Mouse (Mus musculus): ENCODE measurements at regions not wholly inside any gene's neighbourhood (a gene's known extent, or its start where the extent isn't known, plus 50 kb on each side); places are given as distances from the start of the nearest gene placed in this dataset.

DNA sequence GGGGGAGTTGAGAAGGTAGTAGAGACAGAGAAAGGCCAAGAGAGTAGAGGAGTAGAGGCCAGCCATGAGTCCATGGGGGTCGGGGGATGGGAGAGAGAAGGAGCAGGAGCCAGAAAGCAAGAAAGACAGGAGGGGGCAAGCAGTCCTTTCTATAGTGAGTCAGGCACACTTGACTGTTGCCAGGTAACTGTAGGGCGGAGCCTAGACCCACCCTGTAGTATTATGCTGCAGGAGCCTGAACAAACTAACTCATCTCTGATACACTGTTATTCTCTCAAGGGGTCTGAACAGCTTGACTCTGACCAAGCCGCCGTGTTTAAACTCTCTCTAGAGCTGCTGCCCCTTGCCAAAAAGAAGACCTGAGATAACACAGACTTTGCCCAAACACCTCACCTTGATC is 130.6 kb downstream of the Cand1 start:
- Histone ChIP-seq H3K27me3 (replicated peaks; ENCODE audit: control insufficient read depth, insufficient read depth, low read length) (no peaks in the 10 kb centered on the region), H3K27ac (ENCODE audit: low read depth, low read length) (no peak overlapping the region), H3K4me1 (replicated peaks; ENCODE audit: control insufficient read depth, insufficient read depth, low read length) (peaks cover 10% of the 10 kb centered on the region), H3K36me3 (ENCODE audit: control insufficient read depth, insufficient read depth, low read length) (no peaks in the 10 kb centered on the region), H3K4me3 (ENCODE audit: low read depth, low read length) (no peak overlapping the region), H3K9me3 (ENCODE audit: control insufficient read depth, low read length) (no peaks in the 10 kb centered on the region), H3K9ac (ENCODE audit: low read depth, low read length) (no peak overlapping the region), H3K4me2 (no peak overlapping the region)
- DNase-seq (ENCODE audit: low spot score) (no peak), ATAC-seq (replicated peaks; ENCODE audit: low FRiP score) (no peak)
- WGBS, result 85% methylated on average over 4 of the region's 4 CpGs

- ATAC-seq (replicated peaks; ENCODE audit: low FRiP score) (no peak), DNase-seq (ENCODE audit: low spot score) (no peak)
- Histone ChIP-seq H3K9ac (ENCODE audit: low read depth, low read length) (no peak overlapping the region), H3K4me3 (ENCODE audit: low read depth, low read length) (no peak overlapping the region), H3K27me3 (replicated peaks; ENCODE audit: control insufficient read depth, insufficient read depth, low read length) (no peaks in the 10 kb centered on the region), H3K9me3 (ENCODE audit: control insufficient read depth, low read length) (no peaks in the 10 kb centered on the region), H3K4me1 (replicated peaks; ENCODE audit: control insufficient read depth, insufficient read depth, low read length) (peaks cover 10% of the 10 kb centered on the region), H3K36me3 (ENCODE audit: control insufficient read depth, insufficient read depth, low read length) (no peaks in the 10 kb centered on the region), H3K4me2 (no peak overlapping the region), H3K27ac (ENCODE audit: low read depth, low read length) (no peak overlapping the region)
- 68% methylated on average over 6 of the region's 6 CpGs for WGBS
These were observed 132.1 kb downstream of the Cand1 start for GRCm38 (mm10) chr10:119107728-119108127.

DNA sequence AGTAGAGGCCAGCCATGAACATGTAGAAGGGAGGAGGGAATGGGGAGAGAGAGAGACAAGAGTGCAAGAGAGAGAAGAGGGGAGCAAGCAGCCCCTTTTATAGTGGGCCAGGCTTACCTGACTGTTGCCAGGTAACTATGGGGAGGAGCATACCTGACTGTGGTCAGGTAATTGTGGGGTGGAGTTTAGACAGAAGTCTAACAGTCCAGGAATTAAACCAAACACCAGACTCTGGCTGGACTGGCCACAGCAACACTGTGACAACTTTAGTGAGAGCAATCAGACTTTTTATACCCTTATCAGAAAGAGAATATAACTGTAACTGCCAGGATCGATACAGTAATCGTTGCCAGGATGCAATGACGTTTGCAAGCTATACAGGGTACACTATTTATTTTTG is 133.8 kb downstream of the Cand1 start:
- Histone ChIP-seq H3K27me3 (replicated peaks; ENCODE audit: control insufficient read depth, insufficient read depth, low read length) (no peaks in the 10 kb centered on the region), H3K27ac (ENCODE audit: low read depth, low read length) (no peak overlapping the region), H3K4me2 (no peak overlapping the region), H3K9me3 (ENCODE audit: control insufficient read depth, low read length) (no peaks in the 10 kb centered on the region), H3K9ac (ENCODE audit: low read depth, low read length) (no peak overlapping the region), H3K4me3 (ENCODE audit: low read depth, low read length) (no peak overlapping the region), H3K4me1 (replicated peaks; ENCODE audit: control insufficient read depth, insufficient read depth, low read length) (peaks cover 9% of the 10 kb centered on the region), H3K36me3 (ENCODE audit: control insufficient read depth, insufficient read depth, low read length) (no peaks in the 10 kb centered on the region)
- WGBS, result 85% methylated on average over 3 of the region's 3 CpGs
- ATAC-seq (replicated peaks; ENCODE audit: low FRiP score) (no peak), DNase-seq (ENCODE audit: low spot score) (no peak)

DNA sequence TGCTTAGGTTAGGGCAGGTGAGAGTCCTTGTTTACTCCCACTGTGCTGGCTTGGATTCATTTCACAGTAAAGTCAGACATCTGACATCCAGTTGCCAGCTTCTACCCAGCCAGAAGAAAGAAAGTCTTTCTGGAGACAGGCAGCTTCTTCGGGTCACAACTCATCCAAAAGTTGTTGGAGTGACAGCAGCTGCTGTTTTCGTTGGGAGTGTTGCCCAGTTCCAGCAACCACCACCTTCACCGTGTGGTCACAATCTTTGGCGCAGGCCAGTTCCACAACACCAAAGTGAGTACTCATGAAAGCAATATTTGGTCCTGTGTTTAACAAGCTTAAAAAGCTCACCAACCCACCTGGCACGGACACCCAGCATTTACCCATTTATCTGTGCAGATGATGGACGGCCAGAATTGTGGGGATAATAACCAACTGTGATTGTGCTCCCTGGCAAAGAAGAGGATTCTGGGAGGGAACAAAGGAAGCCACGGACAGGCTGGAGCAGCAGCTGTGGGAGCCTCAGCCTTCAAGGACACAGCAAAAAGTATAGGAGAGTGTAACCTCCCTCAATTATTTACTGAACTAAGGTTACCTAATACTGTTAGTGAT is 134.5 kb downstream of the Cand1 start:
- H3K4me3 ChIP-seq (ENCODE audit: low read depth, low read length), result no peak overlapping the region
- H3K4me2 ChIP-seq, result no peak overlapping the region
- H3K4me1 ChIP-seq (replicated peaks; ENCODE audit: control insufficient read depth, insufficient read depth, low read length), result peaks cover 3% of the 10 kb centered on the region; the same call in 1 of the 2 replicates
- ATAC-seq (replicated peaks; ENCODE audit: low FRiP score) (no peak), DNase-seq (ENCODE audit: low spot score) (no peak)
- 82% methylated on average over 7 of the region's 7 CpGs for WGBS
- H3K27me3 ChIP-seq (replicated peaks; ENCODE audit: control insufficient read depth, insufficient read depth, low read length), result no peaks in the 10 kb centered on the region
- H3K9me3 ChIP-seq (ENCODE audit: control insufficient read depth, low read length), result no peaks in the 10 kb centered on the region
- no peak overlapping the region for H3K9ac ChIP-seq (ENCODE audit: low read depth, low read length)
- H3K27ac ChIP-seq (ENCODE audit: low read depth, low read length), result no peak overlapping the region
- H3K36me3 ChIP-seq (ENCODE audit: control insufficient read depth, insufficient read depth, low read length), result no peaks in the 10 kb centered on the region

GRCm38 (mm10) chr10:119100511-119100910 is 139.3 kb downstream of the Cand1 start:
- no peak overlapping the region for H3K9ac ChIP-seq (ENCODE audit: low read depth, low read length)
- no peaks in the 10 kb centered on the region for H3K9me3 ChIP-seq (ENCODE audit: control insufficient read depth, low read length)
- DNase-seq (ENCODE audit: low spot score) (no peak), ATAC-seq (replicated peaks; ENCODE audit: low FRiP score) (peak; percentile 54; the same call in 1 of the 2 replicates)
- no peak overlapping the region for H3K27ac ChIP-seq (ENCODE audit: low read depth, low read length)
- H3K4me3 ChIP-seq (ENCODE audit: low read depth, low read length), result no peak overlapping the region
- WGBS, result 32% methylated on average over 7 of the region's 7 CpGs
- no peak overlapping the region for H3K4me2 ChIP-seq
- no peaks in the 10 kb centered on the region for H3K27me3 ChIP-seq (replicated peaks; ENCODE audit: control insufficient read depth, insufficient read depth, low read length)
- H3K4me1 ChIP-seq (replicated peaks; ENCODE audit: control insufficient read depth, insufficient read depth, low read length), result no peaks in the 10 kb centered on the region
- H3K36me3 ChIP-seq (ENCODE audit: control insufficient read depth, insufficient read depth, low read length), result no peaks in the 10 kb centered on the region

GRCm38 (mm10) chr10:119099092-119099792 is 140.6 kb downstream of the Cand1 start:
- no peak overlapping the region for H3K4me3 ChIP-seq (ENCODE audit: low read depth, low read length)
- no peaks in the 10 kb centered on the region for H3K27me3 ChIP-seq (replicated peaks; ENCODE audit: control insufficient read depth, insufficient read depth, low read length)
- ATAC-seq (replicated peaks; ENCODE audit: low FRiP score), result no peak
- H3K9ac ChIP-seq (ENCODE audit: low read depth, low read length), result no peak overlapping the region
- no peaks in the 10 kb centered on the region for H3K9me3 ChIP-seq (ENCODE audit: control insufficient read depth, low read length)
- DNase-seq (ENCODE audit: low spot score), result no peak
- H3K4me1 ChIP-seq (replicated peaks; ENCODE audit: control insufficient read depth, insufficient read depth, low read length), result no peaks in the 10 kb centered on the region
- no peaks in the 10 kb centered on the region for H3K36me3 ChIP-seq (ENCODE audit: control insufficient read depth, insufficient read depth, low read length)
- H3K4me2 ChIP-seq, result no peak overlapping the region
- WGBS, result 69% methylated on average over 10 of the region's 10 CpGs
- H3K27ac ChIP-seq (ENCODE audit: low read depth, low read length), result no peak overlapping the region

- Histone ChIP-seq H3K27ac (ENCODE audit: low read depth, low read length) (no peak overlapping the region), H3K4me3 (ENCODE audit: low read depth, low read length) (no peak overlapping the region), H3K9ac (ENCODE audit: low read depth, low read length) (no peak overlapping the region), H3K4me2 (no peak overlapping the region), H3K9me3 (ENCODE audit: control insufficient read depth, low read length) (no peaks in the 10 kb centered on the region), H3K27me3 (replicated peaks; ENCODE audit: control insufficient read depth, insufficient read depth, low read length) (no peaks in the 10 kb centered on the region), H3K4me1 (replicated peaks; ENCODE audit: control insufficient read depth, insufficient read depth, low read length) (no peaks in the 10 kb centered on the region), H3K36me3 (ENCODE audit: control insufficient read depth, insufficient read depth, low read length) (no peaks in the 10 kb centered on the region)
- DNase-seq (ENCODE audit: low spot score) (no peak), ATAC-seq (replicated peaks; ENCODE audit: low FRiP score) (no peak)
- WGBS, result 90% methylated on average over 11 of the region's 11 CpGs
These were observed 145.7 kb downstream of the Cand1 start for GRCm38 (mm10) chr10:119094166-119094565.

DNA sequence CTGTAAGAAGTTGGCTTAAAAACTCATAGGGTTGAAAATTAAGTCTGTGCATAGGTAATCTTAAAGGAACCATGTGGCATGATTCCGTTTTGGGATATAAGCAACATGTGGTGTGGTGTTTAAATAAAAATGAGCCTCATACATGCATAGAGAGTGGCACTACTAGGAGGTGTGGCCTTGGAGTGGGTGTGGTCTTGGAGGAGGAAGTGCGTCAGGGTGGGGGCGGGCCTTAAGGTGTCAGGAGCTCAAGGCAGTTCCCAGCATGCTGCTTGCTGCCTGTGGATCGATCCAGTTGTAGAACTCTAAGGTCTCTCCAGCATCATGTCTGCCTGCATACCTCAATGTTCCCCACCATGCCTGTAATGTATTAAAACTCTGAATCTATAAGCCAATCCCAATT is 152.0 kb downstream of the Cand1 start:
- no peaks in the 10 kb centered on the region for H3K36me3 ChIP-seq (ENCODE audit: control insufficient read depth, insufficient read depth, low read length)
- no peak overlapping the region for H3K4me2 ChIP-seq
- no peak overlapping the region for H3K27ac ChIP-seq (ENCODE audit: low read depth, low read length)
- H3K9ac ChIP-seq (ENCODE audit: low read depth, low read length), result no peak overlapping the region
- WGBS, result 84% methylated on average over 4 of the region's 4 CpGs
- DNase-seq (ENCODE audit: low spot score) (no peak), ATAC-seq (replicated peaks; ENCODE audit: low FRiP score) (no peak)
- no peak overlapping the region for H3K4me3 ChIP-seq (ENCODE audit: low read depth, low read length)
- H3K9me3 ChIP-seq (ENCODE audit: control insufficient read depth, low read length), result no peaks in the 10 kb centered on the region
- H3K27me3 ChIP-seq (replicated peaks; ENCODE audit: control insufficient read depth, insufficient read depth, low read length), result no peaks in the 10 kb centered on the region
- peaks cover 22% of the 10 kb centered on the region for H3K4me1 ChIP-seq (replicated peaks; ENCODE audit: control insufficient read depth, insufficient read depth, low read length)

DNA sequence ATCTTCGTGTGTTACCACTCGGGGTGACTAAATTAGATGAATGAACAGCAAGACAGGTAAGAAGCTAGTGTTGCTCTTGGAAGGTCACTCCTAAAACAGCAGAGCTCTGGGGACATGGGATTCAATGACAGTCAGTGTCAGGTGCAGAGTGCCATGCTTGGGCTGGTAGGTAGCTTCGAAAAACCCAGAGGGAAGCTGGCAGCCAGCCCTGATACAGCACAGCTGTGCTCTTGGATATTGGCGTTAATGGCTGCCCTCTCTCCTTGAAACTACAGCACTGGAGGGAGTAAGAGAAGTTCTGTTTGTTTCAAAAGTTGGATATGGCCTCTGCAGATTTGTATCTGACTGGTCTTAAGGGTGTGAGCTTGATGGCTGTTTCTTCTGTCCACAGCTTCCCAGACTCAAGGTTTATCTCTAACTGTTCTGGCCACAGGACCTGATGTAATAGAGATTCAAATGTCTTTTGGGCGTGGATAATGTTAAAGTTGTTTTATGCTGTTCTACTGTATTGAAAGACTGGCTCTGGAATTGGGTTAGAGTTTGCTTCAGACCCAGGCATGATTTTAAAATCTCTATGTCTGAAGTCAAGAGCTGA is 152.7 kb downstream of the Cand1 start:
- Histone ChIP-seq H3K4me1 (replicated peaks; ENCODE audit: control insufficient read depth, insufficient read depth, low read length) (peaks cover 22% of the 10 kb centered on the region), H3K4me2 (peak overlapping the region; percentile 27), H3K4me3 (ENCODE audit: low read depth, low read length) (no peak overlapping the region), H3K27ac (ENCODE audit: low read depth, low read length) (peak overlapping the region; percentile 80), H3K9ac (ENCODE audit: low read depth, low read length) (no peak overlapping the region), H3K27me3 (replicated peaks; ENCODE audit: control insufficient read depth, insufficient read depth, low read length) (no peaks in the 10 kb centered on the region), H3K36me3 (ENCODE audit: control insufficient read depth, insufficient read depth, low read length) (no peaks in the 10 kb centered on the region), H3K9me3 (ENCODE audit: control insufficient read depth, low read length) (no peaks in the 10 kb centered on the region)
- WGBS, result 50% methylated on average over 5 of the region's 5 CpGs
- DNase-seq (ENCODE audit: low spot score) (peak; percentile 44), ATAC-seq (replicated peaks; ENCODE audit: low FRiP score) (peak; percentile 23; the same call in 1 of the 2 replicates)
